Mouse (Mus musculus) heart, postnatal 0 days (tissue): Measurements from ENCODE around the gene Hivep1.

Experiments
- CTCF ChIP-seq: IDR thresholded peaks from 2 replicates; pipeline ENCODE4 v1.5.1; 2016; ENCODE audit warnings: antibody characterized with exemption, control low read depth, low read depth
- EP300 ChIP-seq: IDR thresholded peaks from 2 replicates; pipeline ENCODE4 v1.6.1; 2016; ENCODE audit warnings: antibody characterized with exemption, low read depth

GRCm38 (mm10) chr13:42088339-42088738, 36.5 kb downstream of the Hivep1 start:
- TF ChIP-seq CTCF (no peak), EP300 (no peak)
